14 mouse cellular contexts compared by ENCODE assay signal in genomic region chr5:111024621-111025020, GRCm38 (mm10).
DNase-seq lines count a peak whose midpoint lies in the region; ATAC-seq lines count a peak whose summit lies in the region.
"Had no signal": no experiment of that assay in that cellular context is flagged by ENCODE, and none has a peak within 500 bp of the region (broad histone marks: within the 10 kb centered on the region; RNA-seq: fewer than 3 reads in every experiment).

No protein-coding gene starts in this region.

- no peaks in the 10 kb centered on the region for H3K9me3 ChIP-seq in forebrain, embryonic 12.5 days
- no peaks in the 10 kb centered on the region for H3K9me3 ChIP-seq in forebrain, embryonic 16.5 days (ENCODE audit: control insufficient read depth, low read length)
- H3K9me3 ChIP-seq in limb, embryonic 10.5 days (replicated peaks): no peaks in the 10 kb centered on the region
- no peaks in the 10 kb centered on the region for H3K9me3 ChIP-seq in midbrain, embryonic 16.5 days (replicated peaks; ENCODE audit: control insufficient read depth, low read length, poor library complexity, severe bottlenecking)
- H3K9me3 ChIP-seq: liver, embryonic 15.5 days had no signal

- no peak for DNase-seq in limb, embryonic 10.5 days (ENCODE audit: low spot score)
- no peak for DNase-seq in layer of hippocampus, postnatal 10 days (ENCODE audit: low spot score in 2 of 2)
- no peak for DNase-seq in testis, postnatal 14 days (ENCODE audit: low spot score)
- DNase-seq in right cerebral cortex, postnatal 4 days: no peak
- no peak for DNase-seq in cerebellum, adult 8-10 months
- DNase-seq: cerebellum, adult 18-20 months; kidney, adult 8-10 months; lung, postnatal 14 days; thymus, postnatal 36 days had no signal

- WGBS in forebrain, embryonic 12.5 days: 77% methylated on average over 13 of the region's 13 CpGs
- 70% methylated on average over 13 of the region's 13 CpGs for WGBS in forebrain, embryonic 16.5 days
- 89% methylated on average over 13 of the region's 13 CpGs for WGBS in limb, embryonic 10.5 days
- WGBS in midbrain, embryonic 16.5 days: 66% methylated on average over 13 of the region's 13 CpGs

- no peak overlapping the region for H3K4me3 ChIP-seq in forebrain, embryonic 12.5 days (replicated peaks)
- no peak overlapping the region for H3K4me3 ChIP-seq in forebrain, embryonic 16.5 days (replicated peaks; ENCODE audit: low read length)
- H3K4me3 ChIP-seq in limb, embryonic 10.5 days: no peak overlapping the region
- no peak overlapping the region for H3K4me3 ChIP-seq in midbrain, embryonic 16.5 days (ENCODE audit: low read depth, low read length)
- H3K4me3 ChIP-seq: liver, embryonic 15.5 days had no signal

- H3K9ac ChIP-seq in forebrain, embryonic 12.5 days: peak overlapping the region; percentile 33; the same call in 1 of the 2 replicates
- 0 out of 2 replicates have a peak overlapping the region, but pooled peaks have one; percentile 11 for H3K9ac ChIP-seq in forebrain, embryonic 16.5 days (replicated peaks; ENCODE audit: low read depth, low read length)
- H3K9ac ChIP-seq in midbrain, embryonic 16.5 days (ENCODE audit: low read depth, low read length): no peak overlapping the region
- H3K9ac ChIP-seq: liver, embryonic 15.5 days had no signal

- H3K4me1 ChIP-seq in forebrain, embryonic 12.5 days: peaks cover 71% of the 10 kb centered on the region
- H3K4me1 ChIP-seq in forebrain, embryonic 16.5 days (replicated peaks; ENCODE audit: control insufficient read depth, insufficient read depth, low read length): peaks cover 81% of the 10 kb centered on the region
- H3K4me1 ChIP-seq in limb, embryonic 10.5 days: peaks cover 57% of the 10 kb centered on the region
- peaks cover 67% of the 10 kb centered on the region for H3K4me1 ChIP-seq in midbrain, embryonic 16.5 days (ENCODE audit: control insufficient read depth, insufficient read depth, low read length)
- H3K4me1 ChIP-seq: liver, embryonic 15.5 days had no signal

- H3K4me2 ChIP-seq in forebrain, embryonic 12.5 days: no peak overlapping the region; the same call in 1 of the 2 replicates
- no peak overlapping the region for H3K4me2 ChIP-seq in forebrain, embryonic 16.5 days (ENCODE audit: low read length)
- H3K4me2 ChIP-seq in midbrain, embryonic 16.5 days (ENCODE audit: low read length): no peak overlapping the region
- H3K4me2 ChIP-seq: liver, embryonic 15.5 days had no signal

- no peaks in the 10 kb centered on the region for H3K36me3 ChIP-seq in forebrain, embryonic 12.5 days (replicated peaks)
- no peaks in the 10 kb centered on the region for H3K36me3 ChIP-seq in forebrain, embryonic 16.5 days (ENCODE audit: control insufficient read depth, insufficient read depth)
- no peaks in the 10 kb centered on the region for H3K36me3 ChIP-seq in limb, embryonic 10.5 days
- H3K36me3 ChIP-seq in midbrain, embryonic 16.5 days (ENCODE audit: control insufficient read depth, insufficient read depth, low read length): no peaks in the 10 kb centered on the region
- H3K36me3 ChIP-seq: liver, embryonic 15.5 days had no signal

- H3K27me3 ChIP-seq in forebrain, embryonic 12.5 days: no peaks in the 10 kb centered on the region
- H3K27me3 ChIP-seq in forebrain, embryonic 16.5 days (replicated peaks; ENCODE audit: control insufficient read depth, insufficient read depth, low read length): no peaks in the 10 kb centered on the region
- no peaks in the 10 kb centered on the region for H3K27me3 ChIP-seq in limb, embryonic 10.5 days (ENCODE audit: low read depth, poor library complexity, severe bottlenecking)
- H3K27me3 ChIP-seq in midbrain, embryonic 16.5 days (ENCODE audit: control insufficient read depth, insufficient read depth, low read depth, low read length): no peaks in the 10 kb centered on the region
- H3K27me3 ChIP-seq: liver, embryonic 15.5 days had no signal

- ATAC-seq in forebrain, embryonic 12.5 days (ENCODE audit: low FRiP score): no peak; the same call in 1 of the 2 replicates
- no peak for ATAC-seq in forebrain, embryonic 16.5 days
- peak; percentile 54 for ATAC-seq in midbrain, embryonic 16.5 days
- ATAC-seq: CD4-positive, CD25-positive, alpha-beta regulatory T cell, adult 4 months had no signal

- H3K27ac ChIP-seq in forebrain, embryonic 12.5 days: peak overlapping the region; percentile 74
- H3K27ac ChIP-seq in forebrain, embryonic 16.5 days (ENCODE audit: low read length): peak overlapping the region; percentile 81
- peak overlapping the region; percentile 56; the same call in 1 of the 2 replicates for H3K27ac ChIP-seq in limb, embryonic 10.5 days
- H3K27ac ChIP-seq in midbrain, embryonic 16.5 days (ENCODE audit: low read length): peak overlapping the region; percentile 14
- H3K27ac ChIP-seq: liver, embryonic 15.5 days had no signal

Comparison
In these comparisons a context has a peak if more than half of its experiments do, and no peak if none do; other contexts are left out.
1. H3K27ac ChIP-seq: peak in every context shown above with its lines; median percentile 81 in forebrain, embryonic 16.5 days; 74 in forebrain, embryonic 12.5 days; 56 in limb, embryonic 10.5 days; 14 in midbrain, embryonic 16.5 days.